Mouse (Mus musculus): ENCODE data around the gene Fan1.

DNA sequence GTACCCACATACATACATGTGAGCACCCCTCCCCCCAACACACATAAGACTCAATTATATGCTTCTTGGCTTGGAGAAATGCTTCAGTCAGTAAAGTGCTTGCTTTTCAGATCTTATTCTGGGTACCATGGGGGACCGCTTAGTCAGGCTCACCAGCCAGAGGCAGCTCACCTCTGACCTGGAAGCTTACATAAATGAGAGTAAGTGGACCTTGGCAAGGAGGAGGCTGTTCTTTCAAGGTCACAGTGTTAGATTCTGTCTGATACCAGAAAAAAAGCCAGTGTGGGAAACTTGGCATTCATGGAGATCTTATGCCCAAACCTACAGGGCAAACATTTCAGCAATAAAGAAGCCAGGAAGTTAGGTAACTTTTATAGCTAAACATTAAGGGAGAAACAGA, 26.1 kb downstream of the Fan1 start:
- TF ChIP-seq CTCF (IDR thresholded peaks at IDR 0.05; ENCODE audit: control insufficient read depth, insufficient read depth, insufficient read length) (no peak), MAX (IDR thresholded peaks at IDR 0.05) (no peak), MYOD1 (IDR thresholded peaks at IDR 0.05; ENCODE audit: control insufficient read depth, insufficient read length, low read depth) (no peak), USF1 (IDR thresholded peaks at IDR 0.05; ENCODE audit: low read depth) (no peak), FOSL1 (IDR thresholded peaks at IDR 0.05; ENCODE audit: insufficient read depth, low read length, poor library complexity, severe bottlenecking) (no peak), CEBPB (IDR thresholded peaks at IDR 0.05; ENCODE audit: low read depth) (no peak), MYOG (IDR thresholded peaks at IDR 0.05; ENCODE audit: control insufficient read depth, extremely low read depth, insufficient read length) (no peak)

Measured in C2C12 (cell line).